Mouse (Mus musculus): ENCODE results near the gene Msmo1. TPM values are rescaled to one million over a fixed set of nuclear protein-coding genes. Genes with fewer than 3 reads are reported as not detected.

Msmo1 gene
- polyA plus RNA-seq, 3 experiments from 2014 or later = 54.9 to 71.7 (median 56.8) TPM

DNA sequence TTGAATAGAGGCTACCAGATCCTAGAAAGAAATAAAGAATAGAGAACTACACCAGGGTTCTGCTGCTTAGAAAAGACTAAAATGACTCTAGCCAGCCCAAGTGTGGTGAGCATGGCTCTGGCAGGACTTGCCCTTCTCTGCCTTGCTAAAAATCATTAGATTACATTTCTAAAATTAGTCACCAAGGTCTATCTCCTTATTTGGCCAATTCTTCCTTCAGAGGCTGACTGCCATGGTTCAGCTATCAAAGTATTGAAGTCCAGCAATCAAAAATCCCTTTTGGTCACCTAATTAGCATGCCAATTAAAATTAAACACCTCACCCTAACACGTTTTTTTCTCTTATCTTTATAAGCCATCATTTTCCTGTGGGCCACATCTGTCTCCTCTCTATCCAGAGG lies 22.0 kb downstream of the Msmo1 start:
- ATAC-seq = no peak

DNA sequence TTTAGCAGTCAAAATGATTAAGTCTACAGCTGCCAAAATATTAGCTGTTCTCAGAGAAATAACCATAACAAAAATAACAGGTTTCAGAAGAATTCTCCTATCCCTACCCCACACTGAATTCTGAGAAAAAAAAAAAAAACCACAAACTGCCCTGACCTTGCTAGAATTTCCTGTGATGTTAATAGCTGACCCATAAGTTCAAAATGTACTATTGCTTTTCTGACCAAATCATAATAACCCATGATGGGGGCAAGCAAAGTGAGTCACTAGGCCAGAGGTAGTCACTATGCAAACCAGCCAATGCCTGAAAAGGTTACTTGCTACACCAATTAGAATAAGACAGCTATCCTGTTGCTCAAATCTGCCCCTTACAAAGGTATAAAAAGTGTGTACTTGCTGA lies 26.1 kb downstream of the Msmo1 start:
- no peak for ATAC-seq

DNA sequence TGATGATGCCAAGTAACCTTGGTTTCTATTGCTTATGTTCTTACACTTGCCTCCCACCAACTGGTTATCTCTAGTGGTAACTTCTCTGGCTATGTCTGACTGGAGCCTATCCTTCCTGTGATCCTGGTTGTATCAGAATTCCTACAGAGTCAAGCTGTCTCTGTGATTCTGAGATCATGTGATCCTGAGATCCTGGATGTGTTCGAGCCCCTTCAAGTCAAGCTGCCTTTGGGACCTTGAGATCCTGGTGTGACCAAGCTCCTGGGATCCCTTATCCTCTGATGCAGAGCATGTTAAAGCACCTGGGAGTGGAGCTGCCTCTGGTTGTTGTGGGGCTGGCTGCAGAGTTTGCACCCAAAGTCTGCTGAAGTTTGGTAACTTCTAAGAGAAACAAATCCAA lies 30.4 kb downstream of the Msmo1 start:
- no peak for ATAC-seq

DNA sequence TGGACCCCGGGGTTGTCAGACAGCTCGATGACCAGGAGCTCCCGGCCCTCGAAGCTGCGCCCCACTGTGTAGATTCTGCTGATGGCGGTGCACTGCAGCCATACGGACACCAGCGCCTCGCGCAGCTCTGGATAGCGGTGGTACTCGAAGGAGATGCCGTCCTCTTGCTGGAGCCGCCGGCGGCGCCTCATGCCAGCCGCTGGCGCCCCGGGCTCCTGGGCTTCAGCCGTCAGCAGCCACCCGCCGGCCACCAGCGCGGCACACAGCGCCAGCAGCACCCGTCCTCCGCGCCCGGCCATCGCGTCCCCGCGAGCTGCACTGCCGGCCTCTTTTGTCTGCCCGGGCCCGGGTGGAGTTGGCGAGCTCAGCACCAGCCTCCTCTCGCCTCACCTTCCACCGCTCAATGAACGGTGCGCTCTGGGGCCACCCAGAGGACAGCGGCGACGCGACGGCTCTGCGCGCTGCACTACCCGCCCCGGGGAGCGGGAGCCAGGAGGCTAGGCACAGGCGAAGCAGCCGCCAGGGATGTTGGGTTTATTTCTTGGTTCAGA lies 40.9 kb downstream of the Msmo1 start, which contains the start of gene Cpe:
Gene Cpe, minus strand, starts transcription at position 404 of the 551 bp plus-strand sequence.
- peak; percentile 82 for ATAC-seq

DNA sequence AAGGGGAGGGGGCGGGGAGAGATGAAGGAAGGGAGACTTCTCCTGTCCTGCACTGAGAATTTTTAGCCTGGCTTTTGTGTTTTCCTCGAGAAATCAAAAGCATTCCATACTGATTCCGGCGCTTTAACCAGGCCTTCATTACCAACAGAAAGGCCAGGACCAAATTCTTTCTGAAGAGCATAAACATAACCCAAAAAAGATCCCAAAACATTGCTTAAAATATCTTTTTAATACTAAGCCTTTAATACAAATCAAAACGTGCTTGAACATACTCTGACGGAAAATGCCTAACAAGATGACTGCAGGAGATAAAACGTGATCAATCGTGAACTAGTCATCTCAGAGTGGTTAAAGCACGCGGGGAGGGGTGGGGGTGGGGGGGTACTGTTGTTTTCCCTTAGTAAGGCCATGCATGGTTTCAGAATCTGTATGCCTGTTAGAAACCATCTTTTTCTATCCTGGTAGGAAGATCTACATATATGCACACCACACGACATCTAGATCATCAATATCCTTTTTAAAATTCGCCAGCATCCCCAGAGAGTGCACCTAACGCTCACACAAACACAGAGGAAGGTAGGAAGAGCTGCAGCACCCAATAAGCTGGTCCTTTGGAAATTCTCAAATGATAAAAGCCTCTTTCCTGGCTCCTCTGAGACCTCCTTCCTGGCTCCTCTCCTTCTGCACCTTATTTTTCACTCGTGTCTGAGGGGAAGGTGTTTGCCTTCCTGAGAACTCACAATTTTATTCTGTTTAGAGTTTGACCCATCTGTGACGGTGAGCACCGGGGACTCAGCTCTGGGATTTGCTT lies 41.8 kb downstream of the Msmo1 start:
- no peak for ATAC-seq

DNA sequence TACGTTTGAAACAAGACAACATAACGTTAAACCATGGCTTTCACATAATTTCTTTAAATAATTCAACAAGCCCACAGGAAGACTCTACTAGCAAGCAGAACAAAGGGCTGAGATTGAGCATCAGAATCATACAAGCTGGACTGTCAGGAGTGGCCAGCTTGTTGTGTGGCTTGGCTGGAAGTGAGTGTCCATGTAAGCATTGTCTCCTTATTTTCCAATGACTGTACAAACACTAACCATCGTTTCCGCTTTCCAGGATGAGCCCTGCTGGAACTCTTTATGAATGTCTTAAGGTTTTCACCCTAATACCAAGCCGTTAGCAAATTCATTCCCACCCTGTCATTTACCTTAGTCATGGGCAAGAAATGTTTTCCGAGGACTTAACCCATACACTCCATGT lies 42.7 kb downstream of the Msmo1 start:
- no peak for ATAC-seq

DNA sequence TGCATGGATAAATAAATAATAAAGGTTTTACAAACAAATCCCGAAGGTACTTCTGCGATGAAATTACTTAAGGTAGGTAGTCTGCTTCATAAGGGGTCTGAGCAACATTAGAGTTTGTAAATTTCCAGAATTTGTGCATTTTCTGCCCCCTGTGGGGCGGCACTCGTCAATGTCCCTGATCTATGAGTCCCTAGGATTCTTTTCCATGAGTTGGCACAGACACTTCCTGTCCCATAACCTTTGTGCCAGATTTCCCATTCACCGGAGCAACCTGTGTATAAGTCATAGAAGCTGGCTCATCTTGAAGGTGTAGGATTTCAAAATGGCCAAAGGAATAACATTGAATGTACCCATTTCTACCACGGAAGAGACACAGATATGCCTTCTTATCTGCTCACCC lies 43.3 kb downstream of the Msmo1 start:
- no peak for ATAC-seq

DNA sequence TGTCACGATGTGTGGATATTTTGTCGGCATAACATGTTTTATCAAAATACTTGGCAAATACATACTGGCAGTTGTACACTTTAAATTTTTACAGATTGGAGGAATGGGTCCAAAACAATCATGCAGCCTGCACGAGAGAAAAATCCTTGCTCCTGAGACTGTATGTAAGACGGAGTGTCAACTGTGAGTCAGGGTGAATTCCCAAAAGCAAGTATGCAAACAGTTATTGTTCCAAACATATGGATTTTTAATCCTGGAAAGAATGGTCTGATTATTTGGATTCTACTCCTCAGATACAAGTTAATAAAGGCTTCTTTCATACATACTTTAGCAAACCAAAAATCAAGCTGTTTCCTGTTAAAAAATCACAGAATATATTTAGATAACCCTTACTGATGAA lies 44.9 kb downstream of the Msmo1 start:
- no peak for ATAC-seq

DNA sequence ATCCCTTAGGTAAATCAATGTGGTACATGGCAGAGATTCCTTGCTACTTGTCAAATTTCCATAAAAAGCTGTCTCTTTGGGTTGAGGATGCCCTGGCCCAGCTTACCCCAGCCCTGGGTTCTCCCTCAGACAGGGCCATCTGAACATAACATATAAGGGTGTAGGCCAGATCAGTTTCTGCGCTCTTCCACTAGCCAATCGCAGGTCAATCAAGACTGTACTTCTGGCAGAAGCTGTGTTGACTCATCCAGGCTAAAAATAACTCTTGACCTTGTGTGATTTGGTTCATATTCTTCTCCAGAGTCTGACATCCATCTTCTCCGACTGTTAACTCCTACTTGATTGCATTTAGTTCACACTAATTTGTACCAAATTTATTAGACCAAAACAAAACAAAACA lies 45.4 kb downstream of the Msmo1 start:
- no peak for ATAC-seq

DNA sequence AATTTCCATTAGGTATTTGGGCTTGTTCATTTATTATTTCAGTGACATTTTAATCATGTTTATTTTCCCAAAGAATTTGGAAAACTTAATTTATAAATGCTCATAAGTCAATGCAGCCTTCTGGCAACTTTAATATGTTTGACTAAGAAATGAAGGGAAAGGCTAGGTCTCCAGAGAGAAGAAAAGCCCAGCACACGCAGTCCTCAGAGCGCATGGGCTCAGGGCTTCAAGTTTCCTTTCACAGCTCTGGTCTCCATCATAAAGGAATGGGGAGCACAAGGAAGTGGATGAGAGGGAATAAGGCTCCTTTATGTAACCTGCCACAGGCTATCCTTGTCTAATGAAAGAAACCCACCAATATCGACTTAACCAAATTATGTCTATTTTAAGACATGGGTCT lies 51.1 kb downstream of the Msmo1 start:
- ATAC-seq = no peak

DNA sequence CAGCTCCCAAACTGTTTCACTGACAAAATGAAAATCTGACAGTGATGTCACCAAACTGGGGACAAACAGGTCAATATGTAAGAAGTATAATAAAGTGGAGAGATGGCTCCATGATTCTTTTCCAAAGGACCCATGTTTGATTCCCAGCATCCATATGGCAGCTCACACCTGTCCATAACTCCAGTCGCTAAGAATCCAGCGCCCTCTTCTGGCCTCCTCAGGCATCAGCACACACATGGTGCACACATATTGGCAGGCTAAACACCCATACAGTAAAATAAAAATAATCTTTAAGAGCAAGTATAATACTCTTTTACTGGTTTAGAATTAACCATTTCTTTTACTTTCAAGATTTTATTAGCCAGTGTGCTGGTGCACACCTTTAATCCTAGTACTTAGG lies 57.2 kb downstream of the Msmo1 start:
- no peak for ATAC-seq

DNA sequence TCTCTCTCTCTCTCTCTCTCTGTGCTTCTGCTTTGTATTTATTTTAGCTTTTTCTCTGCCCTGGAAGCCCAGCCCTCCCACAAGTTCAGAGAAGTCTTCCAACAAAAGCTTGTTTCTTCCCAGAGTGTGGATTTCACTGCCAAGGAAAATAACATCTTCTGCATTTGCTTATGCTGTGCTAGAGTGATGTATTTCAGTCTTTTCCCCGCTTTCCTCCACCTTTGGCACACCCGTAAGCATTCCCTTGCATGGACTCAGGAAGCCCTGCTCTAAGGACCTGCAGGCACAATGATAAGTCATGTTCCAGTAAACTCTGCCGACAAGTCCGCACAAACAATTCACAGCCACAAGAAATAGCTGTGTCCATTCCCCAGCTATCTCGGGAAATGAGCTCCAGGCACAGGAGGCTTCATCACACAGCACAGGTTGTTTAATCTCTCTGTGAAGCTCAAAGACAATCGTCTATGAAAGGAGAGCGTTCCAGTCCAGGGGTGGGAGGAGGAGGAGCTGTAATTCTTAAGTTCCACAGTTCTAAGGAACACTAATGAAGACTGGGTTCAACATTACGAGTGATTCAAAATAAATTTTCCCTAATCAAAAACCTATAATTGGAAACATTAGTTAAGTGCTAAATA lies 58.5 kb downstream of the Msmo1 start:
- ATAC-seq = no peak

DNA sequence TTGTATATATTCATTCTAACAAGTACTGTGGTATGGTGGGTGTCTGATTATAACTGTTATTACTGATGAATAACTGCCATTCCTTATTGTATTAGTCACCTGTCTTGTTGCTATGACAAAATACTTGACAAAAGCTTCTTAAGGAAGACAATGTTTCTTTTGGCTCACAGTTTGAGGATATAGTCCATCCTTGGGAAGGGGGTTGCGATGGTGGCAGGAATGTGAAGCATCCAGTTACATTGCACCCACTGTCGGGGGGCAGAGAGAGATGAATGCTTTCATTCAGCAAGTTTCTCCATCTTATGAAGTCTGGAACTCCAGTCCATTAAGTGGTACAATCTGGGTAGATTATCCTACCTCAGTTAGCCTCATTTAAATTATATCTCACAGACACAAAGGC lies 60.7 kb downstream of the Msmo1 start:
- ATAC-seq = no peak

DNA sequence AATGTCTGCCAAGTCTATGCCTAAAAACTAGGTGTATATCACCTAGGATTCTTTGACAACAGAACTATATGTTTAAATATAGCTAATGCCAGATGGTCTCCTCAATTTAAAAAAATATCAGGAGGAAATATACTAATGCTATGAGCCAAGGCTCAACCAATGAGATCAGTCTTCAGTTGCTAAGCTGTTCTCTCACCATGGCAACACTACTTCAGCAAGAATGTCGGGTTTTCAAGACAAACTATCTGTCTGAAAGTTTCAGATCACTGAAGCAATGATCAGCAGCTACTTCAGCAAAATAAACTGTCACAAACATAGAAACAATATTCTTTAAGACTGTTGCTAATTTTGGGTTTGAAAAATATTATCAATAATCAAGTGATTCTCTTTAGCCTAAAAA lies 61.7 kb downstream of the Msmo1 start:
- ATAC-seq = no peak

Other genes starting within 250 kb of the Msmo1 start
- 1 to 10 TPM; 1.4 to 2.8 (median 1.6) TPM for gene Cpe, start 40.7 kb downstream of the Msmo1 start, polyA plus RNA-seq (2017; shearing (Covaris generic))
- gene Klhl2, start 116.2 kb upstream of the Msmo1 start, polyA plus RNA-seq (2017; shearing (Covaris generic)) = 1 to 10 TPM; 4.5 to 7.6 (median 6.8) TPM
- gene Tmem192, start 213.4 kb upstream of the Msmo1 start, polyA plus RNA-seq (2017; shearing (Covaris generic)) = 10 to 100 TPM; 28.5 to 50.5 (median 48.8) TPM

Measured in inflammation-experienced regulatory T-cells, adult 6 months (primary cell).